Mouse (Mus musculus) right cerebral cortex, postnatal 36 days (tissue): ENCODE measurements at regions not wholly inside any gene's neighbourhood (a gene's known extent, or its start where the extent isn't known, plus 50 kb on each side); places are given as distances from the start of the nearest gene placed in this dataset.
A peak's percentile ranks its signal among the peaks of the same experiment; 100 is the strongest.

ENCODE experiments used
- DNase-seq, 2 experiments: peaks; one replicate each; pipeline ENCODE4 v3.0.0; 2022; ENCODE audit warnings: low spot score in 2 of 2, mixed read lengths in 1 of 2

DNA sequence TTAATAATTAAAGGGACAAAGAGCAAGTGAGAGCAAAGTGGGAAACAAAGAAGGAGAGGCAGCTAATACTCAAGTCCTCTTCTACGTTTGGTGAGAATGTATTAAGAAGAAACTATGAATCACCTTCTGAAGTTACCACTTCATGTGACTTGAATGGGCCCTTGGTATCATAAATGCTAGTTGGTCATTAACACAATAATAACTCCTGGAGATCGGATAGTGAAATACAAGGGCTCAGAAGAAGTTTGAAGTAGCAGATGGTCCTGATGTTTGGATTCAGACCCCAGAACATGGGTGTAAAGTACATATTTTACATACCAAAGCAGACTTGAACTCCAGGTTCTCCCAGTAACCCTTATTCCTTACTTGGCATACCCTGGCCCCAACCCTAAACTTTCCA is 535.4 kb upstream of the Cntnap5b start:
- DNase-seq, result no peak

DNA sequence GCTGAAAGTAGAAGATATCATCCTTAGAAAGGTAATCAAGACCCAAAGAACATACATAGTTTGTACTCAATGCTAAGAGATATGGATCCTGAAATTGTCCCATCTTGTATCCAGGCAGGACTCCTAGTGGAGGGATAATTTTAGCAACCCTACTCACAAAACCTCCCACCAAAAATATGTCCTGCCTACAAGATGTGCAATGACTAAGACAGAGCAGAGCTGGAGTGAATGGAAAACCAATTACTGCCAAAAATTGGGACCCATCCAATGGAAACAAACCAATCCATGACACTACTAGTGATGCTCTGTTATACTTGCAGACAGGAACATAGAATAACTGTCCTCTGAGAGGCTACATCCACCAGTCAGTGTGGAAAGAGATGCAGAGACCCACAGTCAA is 487.0 kb upstream of the Cntnap5b start:
- DNase-seq, result peak in 1 of 2 experiments; percentile 7

- no peak for DNase-seq
Observed at GRCm38 (mm10) chr1:99287834-99288233, 484.7 kb upstream of the Cntnap5b start.

DNA sequence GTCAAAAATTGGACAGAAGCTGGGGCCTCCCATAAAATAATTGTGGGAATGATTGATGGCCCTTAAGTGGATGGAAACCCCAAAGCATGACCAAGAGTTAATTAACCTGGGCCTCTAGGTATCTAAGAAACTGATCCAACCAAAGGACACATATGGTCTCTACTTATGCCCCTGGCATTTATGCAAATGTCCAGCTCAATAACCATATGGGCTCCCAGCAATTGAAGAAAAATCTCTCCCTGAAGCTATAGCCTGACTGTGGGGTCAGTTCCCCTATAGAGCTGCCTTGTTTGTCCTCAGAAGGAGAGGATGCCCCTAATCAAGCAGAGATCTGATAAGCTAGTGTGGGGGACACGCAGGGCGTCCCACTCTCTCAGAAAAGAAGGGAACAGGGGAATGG is 473.4 kb upstream of the Cntnap5b start:
- no peak for DNase-seq

DNA sequence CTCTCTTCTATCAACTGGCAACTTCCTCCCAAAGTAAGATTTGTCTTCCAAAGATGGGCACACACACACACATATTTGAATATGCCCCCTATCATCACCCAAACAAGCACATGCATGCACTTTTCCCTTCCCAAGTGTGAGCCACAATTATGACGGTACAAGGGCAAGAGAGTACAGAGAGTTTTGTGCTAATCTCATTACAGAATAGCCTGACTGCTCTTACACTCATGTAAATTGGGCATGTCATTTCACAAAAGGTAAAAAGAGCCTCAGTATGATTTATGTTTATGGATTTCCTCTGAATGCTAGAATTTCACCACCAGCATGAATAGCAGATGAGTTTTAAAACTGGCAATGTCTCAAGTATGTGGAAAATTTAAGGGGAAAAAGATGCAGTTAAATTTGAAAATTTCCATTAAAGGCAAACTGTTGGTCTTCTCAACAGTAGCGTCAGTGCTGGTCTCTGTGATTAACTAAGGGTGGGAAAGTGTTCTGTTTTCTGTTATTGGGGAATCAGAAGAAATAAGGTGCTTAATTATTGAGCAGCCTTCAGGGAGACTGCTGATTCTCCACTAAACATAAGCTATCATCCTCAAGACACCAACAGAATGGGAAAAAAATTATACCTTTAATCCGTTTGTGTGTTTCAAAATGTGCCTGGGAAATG is 455.4 kb upstream of the Cntnap5b start:
- no peak for DNase-seq

DNA sequence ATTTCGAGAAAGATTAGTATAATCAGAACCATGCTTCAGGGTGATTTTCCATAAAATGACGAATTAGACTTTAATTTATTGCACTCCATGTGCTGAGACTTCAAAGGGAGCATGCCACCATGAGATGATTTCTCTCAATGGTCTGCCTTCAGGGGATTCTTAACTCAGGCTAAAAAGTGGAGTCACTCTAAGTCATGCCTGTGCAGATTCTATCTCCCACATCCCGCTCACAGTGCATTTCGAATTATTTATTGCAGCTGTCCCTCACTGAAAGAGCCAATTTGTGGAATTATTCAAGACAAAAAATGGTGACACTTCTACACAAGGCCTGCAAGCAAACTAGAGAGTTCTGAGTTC is 454.9 kb upstream of the Cntnap5b start:
- DNase-seq, result no peak
